Mouse (Mus musculus) bone marrow macrophage, adult 2 months (primary cell): ENCODE data around the gene Ldha.

Source experiments
- CTCF ChIP-seq: IDR thresholded peaks from 2 replicates; pipeline ENCODE4 v1.5.1; 2012; ENCODE audit warnings: low read depth, mild to moderate bottlenecking, low read length, moderate library complexity
- POLR2A ChIP-seq: IDR thresholded peaks from 2 replicates; pipeline ENCODE4 v1.6.1; 2012; ENCODE audit warnings: mild to moderate bottlenecking, low read depth, low read length, borderline replicate concordance

GRCm38 (mm10) chr7:46810325-46810724, 30.9 kb upstream of the Ldha start:
- TF ChIP-seq CTCF (no peak), POLR2A (no peak)
